Mouse (Mus musculus) forebrain, embryonic 16.5 days (tissue): ENCODE results near the gene Uggt1. TPM values are rescaled to one million over a fixed set of nuclear protein-coding genes. Genes with fewer than 3 reads are reported as not detected.
A peak's percentile ranks its signal among the peaks of the same experiment; 100 is the strongest.

ENCODE experiments used
- ATAC-seq: fragments of 200-750 bp; cut with Nextera tagmentation; 2 replicates; pipeline ENCODE4 v1.8.0; 2017; ENCODE audit warnings: mild to moderate bottlenecking, moderate library complexity
- H3K27ac ChIP-seq: fragments of 300-500 bp; sonication (generic); 2 replicates; pipeline ENCODE4 v1.5.1; 2014; ENCODE audit warnings: low read length, control low read depth
- H3K27me3 ChIP-seq: fragments of 300-500 bp; sonication (generic); replicated peaks from 2 replicates; pipeline ENCODE4 v1.6.1; 2014; ENCODE audit warnings: low read length; ENCODE audit not compliant: control insufficient read depth, insufficient read depth
- H3K36me3 ChIP-seq: fragments of 300-500 bp; sonication (generic); 2 replicates; pipeline ENCODE4 v1.6.1; 2014; ENCODE audit not compliant: control insufficient read depth, insufficient read depth
- H3K4me1 ChIP-seq: fragments of 300-500 bp; sonication (generic); replicated peaks from 2 replicates; pipeline ENCODE4 v1.6.1; 2014; ENCODE audit warnings: low read length; ENCODE audit not compliant: control insufficient read depth, insufficient read depth
- H3K4me2 ChIP-seq: fragments of 300-500 bp; sonication (generic); 2 replicates; pipeline ENCODE4 v1.6.1; 2014; ENCODE audit warnings: mild to moderate bottlenecking, low read length, control low read depth
- H3K4me3 ChIP-seq: fragments of 300-500 bp; sonication (generic); replicated peaks from 2 replicates; pipeline ENCODE4 v1.5.1; 2014; ENCODE audit warnings: mild to moderate bottlenecking, low read length, control low read depth
- H3K9ac ChIP-seq: fragments of 300-500 bp; sonication (generic); replicated peaks from 2 replicates; pipeline ENCODE4 v1.6.1; 2014; ENCODE audit warnings: low read depth, low read length, control low read depth
- H3K9me3 ChIP-seq: fragments of 300-500 bp; sonication (generic); 2 replicates; pipeline ENCODE4 v1.6.1; 2016; ENCODE audit warnings: low read length; ENCODE audit not compliant: control insufficient read depth
- WGBS: fragments of 180-500 bp; shearing (Covaris S2); extraction: QIAGEN DNeasy Blood & Tissue Kit; methylation state at CpG from one replicate; pipeline ENCODE4 v1.1.7; 2014; 5-methylcytosine and 5-hydroxymethylcytosine counted together
- microRNA-seq: library from miRNA; unstranded; fragments of <30 nt; microRNA quantifications from one replicate; pipeline ENCODE4, GENCODE M21; 2017
- polyA plus RNA-seq: library from polyadenylated mRNA; unstranded; fragments of >200 nt; fragmentation: Nextera tagmentation; extraction: Ambion mirVana; gene quantifications from 2 replicates; pipeline ENCODE4 v1.2.1, GENCODE M21; 2015

Gene Uggt1
- polyA plus RNA-seq, 1 experiment from 2014 or later: 50.8 TPM

DNA sequence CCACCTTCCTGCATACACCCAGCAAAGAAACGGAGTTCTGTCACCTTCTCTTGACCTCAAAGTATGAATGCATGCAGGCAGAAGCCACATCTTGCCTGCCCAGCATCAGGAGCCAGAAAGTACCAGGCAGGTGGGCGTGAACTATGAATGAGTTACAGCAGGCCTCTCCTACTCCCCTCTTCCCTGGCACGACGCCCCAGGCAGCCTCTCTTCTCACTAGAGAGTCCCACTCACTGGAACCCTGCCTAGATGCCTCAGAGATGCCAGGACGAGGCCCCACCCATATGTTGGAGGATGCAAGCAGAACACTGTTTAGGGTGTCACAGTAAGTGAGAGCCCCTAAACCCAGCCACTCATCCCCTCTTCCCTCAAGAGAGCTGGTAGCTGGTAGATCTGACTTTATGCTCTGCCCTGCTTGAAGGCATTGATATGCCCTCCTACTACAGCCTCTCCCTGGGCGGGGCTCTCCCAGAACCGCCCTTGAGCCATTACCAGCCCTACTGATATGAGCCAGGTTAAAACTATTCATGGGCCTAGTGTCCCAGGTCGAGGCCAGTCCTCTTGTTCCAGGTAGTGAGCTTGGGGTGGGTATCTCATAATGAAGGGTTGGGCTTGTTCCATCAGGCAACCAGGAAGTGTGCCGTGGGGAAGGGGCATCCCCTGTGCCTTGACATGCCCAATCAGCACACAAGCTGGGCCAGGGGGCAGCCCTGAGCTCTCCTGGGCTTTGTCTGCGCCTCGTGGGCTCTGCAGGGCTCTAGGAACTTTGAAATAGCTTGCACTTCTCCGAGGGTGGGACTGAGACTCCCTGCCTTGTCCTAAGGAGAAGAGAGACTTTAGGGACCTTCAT, 148.9 kb downstream of the Uggt1 start:
- Histone ChIP-seq H3K36me3 (0 out of 2 replicates have a peak, but pooled peaks cover 2% of the 10 kb centered on the region), H3K4me3 (no peak overlapping the region), H3K27me3 (no peaks in the 10 kb centered on the region), H3K9ac (no peak overlapping the region), H3K27ac (peak overlapping the region; percentile 23; the same call in 1 of the 2 replicates), H3K4me1 (peaks cover 14% of the 10 kb centered on the region), H3K9me3 (no peaks in the 10 kb centered on the region), H3K4me2 (no peak overlapping the region)
- ATAC-seq: peak; percentile 88
- 65% methylated on average over 12 of the region's 12 CpGs for WGBS

DNA sequence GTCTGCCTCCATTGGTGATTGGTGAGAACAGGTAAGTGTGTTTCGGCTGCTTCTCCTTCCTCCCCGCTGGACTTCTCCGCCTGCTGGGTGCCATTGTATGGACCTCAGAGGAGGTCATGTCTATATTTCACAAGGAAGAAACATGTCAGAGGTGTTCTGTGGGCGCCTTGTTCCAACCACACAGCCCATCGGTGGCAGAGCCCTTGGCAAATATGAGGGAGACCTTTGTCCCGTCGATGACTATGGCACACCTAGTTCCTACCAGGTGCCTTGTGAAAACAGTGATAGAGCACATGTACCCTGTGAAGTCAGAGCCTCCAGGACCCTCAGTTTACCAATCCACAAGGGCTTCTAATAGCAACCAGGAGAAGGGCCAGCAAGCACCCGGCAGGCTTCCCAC, 150.8 kb downstream of the Uggt1 start:
- H3K4me1 ChIP-seq: peaks cover 27% of the 10 kb centered on the region
- no peak overlapping the region for H3K4me3 ChIP-seq
- H3K9me3 ChIP-seq: no peaks in the 10 kb centered on the region
- H3K36me3 ChIP-seq: 0 out of 2 replicates have a peak, but pooled peaks cover 2% of the 10 kb centered on the region
- H3K27ac ChIP-seq: no peak overlapping the region
- H3K4me2 ChIP-seq: no peak overlapping the region
- H3K9ac ChIP-seq: no peak overlapping the region
- no peaks in the 10 kb centered on the region for H3K27me3 ChIP-seq
- ATAC-seq: no peak
- 96% methylated on average over 8 of the region's 8 CpGs for WGBS

DNA sequence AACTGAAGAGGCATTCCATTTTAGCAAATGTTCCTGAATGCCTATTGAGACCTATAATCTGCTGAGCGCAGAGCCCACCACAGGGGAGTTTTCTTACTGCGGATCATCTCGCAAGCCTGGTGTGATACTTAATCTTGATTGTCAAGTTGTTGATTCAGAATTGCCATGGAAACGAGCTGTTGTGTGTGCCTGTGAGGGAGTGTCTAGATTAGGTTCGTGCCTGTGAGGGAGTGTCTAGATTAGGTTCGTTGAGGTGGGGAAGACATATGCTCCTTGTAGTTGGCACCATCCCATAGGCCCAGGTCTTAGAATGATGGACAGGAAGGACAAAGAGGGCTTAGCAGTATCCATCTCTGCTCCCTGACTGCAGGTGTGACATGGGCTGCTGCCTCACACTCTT, 153.3 kb downstream of the Uggt1 start:
- Histone ChIP-seq H3K4me3 (no peak overlapping the region), H3K36me3 (peaks cover 5% of the 10 kb centered on the region; the same call in 1 of the 2 replicates), H3K9me3 (peaks cover 2% of the 10 kb centered on the region; the same call in 1 of the 2 replicates), H3K27me3 (no peaks in the 10 kb centered on the region), H3K4me1 (peaks cover 35% of the 10 kb centered on the region), H3K4me2 (no peak overlapping the region), H3K9ac (no peak overlapping the region), H3K27ac (no peak overlapping the region)
- WGBS: 73% methylated on average over 6 of the region's 6 CpGs
- ATAC-seq: no peak

DNA sequence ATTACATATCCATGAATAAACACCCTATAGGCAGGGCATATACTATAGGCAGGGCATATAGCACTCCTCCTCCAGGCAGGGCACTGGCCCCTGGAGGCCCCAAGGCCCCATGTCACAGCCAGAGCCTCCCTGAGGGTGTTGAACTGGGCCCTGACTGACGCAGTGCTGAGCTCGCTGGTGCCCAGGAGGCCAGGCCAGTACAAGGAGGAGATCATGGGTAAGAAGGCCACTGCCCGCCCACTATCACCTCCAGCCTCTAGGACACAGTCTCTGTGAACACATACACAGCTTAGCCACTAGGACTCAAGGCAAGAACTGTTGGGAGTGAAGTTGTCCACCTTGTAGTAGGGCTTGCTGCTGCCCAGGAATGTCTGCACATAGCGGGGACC, 153.8 kb downstream of the Uggt1 start:
- no peak overlapping the region for H3K27ac ChIP-seq
- ATAC-seq: no peak
- no peak overlapping the region for H3K9ac ChIP-seq
- H3K36me3 ChIP-seq: peaks cover 6% of the 10 kb centered on the region; the same call in 1 of the 2 replicates
- H3K4me3 ChIP-seq: no peak overlapping the region
- peaks cover 2% of the 10 kb centered on the region; the same call in 1 of the 2 replicates for H3K9me3 ChIP-seq
- WGBS: 94% methylated on average over 4 of the region's 4 CpGs
- H3K4me1 ChIP-seq: peaks cover 31% of the 10 kb centered on the region
- no peaks in the 10 kb centered on the region for H3K27me3 ChIP-seq
- H3K4me2 ChIP-seq: no peak overlapping the region

Small RNAs within 50 kb of the gene (microRNA-seq; reads per million reads assigned to microRNA genes)
- gene Mir6897: 4.2 reads per million, percentile 17 among the genes with 10 or more reads in this experiment

Other genes with a start within 250 kb of the Uggt1 start
- gene Hs6st1, start 176.3 kb downstream of the Uggt1 start, polyA plus RNA-seq: 6.2 and 7.4 TPM in 2 replicates
- gene Neurl3, start 30.0 kb upstream of the Uggt1 start, polyA plus RNA-seq: 0.41 and 0.47 TPM in 2 replicates
- 3.8 and 4.7 TPM in 2 replicates for gene Arid5a, start 63.0 kb upstream of the Uggt1 start, polyA plus RNA-seq
- gene Kansl3, start 124.5 kb upstream of the Uggt1 start, polyA plus RNA-seq: 36.1 and 43.0 TPM in 2 replicates
- 2.0 and 3.2 TPM in 2 replicates for gene Fer1l5, start 127.6 kb upstream of the Uggt1 start, polyA plus RNA-seq
- gene Lman2l, start 200.6 kb upstream of the Uggt1 start, polyA plus RNA-seq: 62.8 and 67.6 TPM in 2 replicates
- 9.7 and 11.0 TPM in 2 replicates for gene Cnnm4, start 226.9 kb upstream of the Uggt1 start, polyA plus RNA-seq